Mouse (Mus musculus) limb, embryonic 14.5 days (tissue): ENCODE measurements around the gene Amotl1. TPM values are rescaled to one million over a fixed set of nuclear protein-coding genes. Genes with fewer than 3 reads are reported as not detected.

Experiments
- ATAC-seq: fragments of 200-750 bp; cut with Nextera tagmentation; 2 replicates; pipeline ENCODE4 v1.8.0; 2017; ENCODE audit warnings: low read depth, moderate number of reproducible peaks, moderate TSS enrichment; ENCODE audit not compliant: low FRiP score
- DNase-seq: peaks from one replicate; pipeline ENCODE4 v3.0.0-alpha.2; 2015; ENCODE audit warnings: low spot score
- H3K27ac ChIP-seq: fragments of 300-500 bp; sonication (generic); replicated peaks from 2 replicates; pipeline ENCODE4 v1.5.1; 2014; ENCODE audit warnings: low read depth, mild to moderate bottlenecking, low read length, moderate library complexity, mixed read lengths
- H3K27me3 ChIP-seq: fragments of 300-500 bp; sonication (generic); 2 replicates; pipeline ENCODE4 v1.6.1; 2014; ENCODE audit warnings: low read length, mixed read lengths; ENCODE audit not compliant: control insufficient read depth, insufficient read depth
- H3K36me3 ChIP-seq: fragments of 300-500 bp; sonication (generic); 2 replicates; pipeline ENCODE4 v1.6.1; 2014; ENCODE audit warnings: mild to moderate bottlenecking, low read length, moderate library complexity, mixed read lengths; ENCODE audit not compliant: control insufficient read depth, insufficient read depth
- H3K4me1 ChIP-seq: fragments of 300-500 bp; sonication (generic); 2 replicates; pipeline ENCODE4 v1.6.1; 2014; ENCODE audit warnings: antibody characterized with exemption, low read length, mixed read lengths; ENCODE audit not compliant: control insufficient read depth, insufficient read depth
- H3K4me2 ChIP-seq: fragments of 300-500 bp; sonication (generic); replicated peaks from 2 replicates; pipeline ENCODE4 v1.6.1; 2014; ENCODE audit warnings: low read depth, mild to moderate bottlenecking, low read length, moderate library complexity; ENCODE audit not compliant: severe bottlenecking
- H3K4me3 ChIP-seq: fragments of 300-500 bp; sonication (generic); replicated peaks from 2 replicates; pipeline ENCODE4 v1.5.1; 2014; ENCODE audit warnings: low read length
- H3K9ac ChIP-seq: fragments of 300-500 bp; sonication (generic); 2 replicates; pipeline ENCODE4 v1.6.1; 2014; ENCODE audit warnings: mild to moderate bottlenecking, low read depth, low read length, moderate library complexity; ENCODE audit not compliant: severe bottlenecking
- H3K9me3 ChIP-seq: fragments of 300-500 bp; sonication (generic); 2 replicates; pipeline ENCODE4 v1.6.1; 2016; ENCODE audit warnings: low read length; ENCODE audit not compliant: control insufficient read depth
- POLR2A ChIP-seq: fragments of 200-500 bp; IDR thresholded peaks from 2 replicates; pipeline ENCODE4 v1.8.0; 2012; ENCODE audit warnings: inconsistent platforms, mild to moderate bottlenecking, moderate library complexity, borderline replicate concordance; ENCODE audit not compliant: insufficient read depth, insufficient read length; ENCODE audit errors: extremely low read depth
- WGBS: fragments of 180-500 bp; shearing (Covaris S2); extraction: QIAGEN DNeasy Blood & Tissue Kit; methylation state at CpG from one replicate; pipeline ENCODE4 v1.1.7; 2014; 5-methylcytosine and 5-hydroxymethylcytosine counted together
- polyA plus RNA-seq, 2 experiments: library from polyadenylated mRNA; depleted of rRNA in 1 of 2; stranded (reverse) in 1 of 2; unstranded in 1 of 2; fragments of >200 nt; fragmentation: Nextera tagmentation in 1 of 2; extraction: Ambion mirVana in 1 of 2; gene quantifications; 2 replicates each; pipeline versions ENCODE4 v1.2.1 to v1.2.3; 2012 to 2014

The Amotl1 gene
- polyA plus RNA-seq, 2 experiments: 47.7 to 53.9 TPM

DNA sequence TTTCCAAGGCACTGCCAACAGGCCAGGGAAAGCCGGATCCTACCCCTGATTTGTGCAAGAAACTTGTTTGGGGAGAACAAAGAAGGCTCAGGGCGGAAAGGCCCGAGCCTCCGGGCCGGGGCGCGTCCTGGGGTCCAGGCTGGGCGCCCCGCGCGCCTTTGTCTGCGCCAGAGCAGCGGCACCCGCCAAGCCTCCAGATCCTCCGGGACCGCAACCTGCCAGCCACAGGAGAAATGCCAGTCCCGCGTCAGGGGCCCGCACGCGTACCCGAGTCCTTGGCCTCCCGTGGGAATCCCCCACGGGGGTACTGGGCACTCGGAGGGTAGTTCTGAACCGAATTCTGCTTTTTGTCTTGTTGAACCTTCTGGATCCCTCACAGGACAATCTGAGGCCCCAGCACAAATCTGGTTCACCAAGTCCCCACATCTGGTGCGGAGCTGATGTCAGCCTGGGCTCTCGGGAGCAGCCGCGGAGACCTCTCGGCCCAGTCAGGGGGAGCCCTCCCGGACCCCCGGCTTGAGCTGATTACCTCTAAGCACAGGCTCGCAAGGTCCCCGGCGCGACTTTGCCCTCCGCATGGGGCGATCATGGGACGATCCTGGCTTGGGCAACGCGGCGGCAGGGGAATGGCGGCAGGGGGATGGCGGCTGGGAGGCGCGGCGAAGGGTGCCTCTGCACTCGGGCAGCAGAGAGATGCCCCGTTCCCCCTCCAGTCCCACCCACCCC lies 30.5 kb downstream of the Amotl1 start:
- DNase-seq (peak; percentile 40), ATAC-seq (peak; percentile 49)
- Histone ChIP-seq H3K4me2 (peak overlapping the region; percentile 84), H3K36me3 (no peaks in the 10 kb centered on the region), H3K4me1 (peaks cover 45% of the 10 kb centered on the region), H3K4me3 (peak overlapping the region; percentile 94), H3K27me3 (no peaks in the 10 kb centered on the region), H3K9ac (peak overlapping the region; percentile 99), H3K9me3 (no peaks in the 10 kb centered on the region), H3K27ac (peak overlapping the region; percentile 96)
- 0 out of 2 replicates have a peak, but pooled peaks have one; percentile 19 for TF ChIP-seq POLR2A
- WGBS: 0% methylated on average over 47 of the region's 50 CpGs

DNA sequence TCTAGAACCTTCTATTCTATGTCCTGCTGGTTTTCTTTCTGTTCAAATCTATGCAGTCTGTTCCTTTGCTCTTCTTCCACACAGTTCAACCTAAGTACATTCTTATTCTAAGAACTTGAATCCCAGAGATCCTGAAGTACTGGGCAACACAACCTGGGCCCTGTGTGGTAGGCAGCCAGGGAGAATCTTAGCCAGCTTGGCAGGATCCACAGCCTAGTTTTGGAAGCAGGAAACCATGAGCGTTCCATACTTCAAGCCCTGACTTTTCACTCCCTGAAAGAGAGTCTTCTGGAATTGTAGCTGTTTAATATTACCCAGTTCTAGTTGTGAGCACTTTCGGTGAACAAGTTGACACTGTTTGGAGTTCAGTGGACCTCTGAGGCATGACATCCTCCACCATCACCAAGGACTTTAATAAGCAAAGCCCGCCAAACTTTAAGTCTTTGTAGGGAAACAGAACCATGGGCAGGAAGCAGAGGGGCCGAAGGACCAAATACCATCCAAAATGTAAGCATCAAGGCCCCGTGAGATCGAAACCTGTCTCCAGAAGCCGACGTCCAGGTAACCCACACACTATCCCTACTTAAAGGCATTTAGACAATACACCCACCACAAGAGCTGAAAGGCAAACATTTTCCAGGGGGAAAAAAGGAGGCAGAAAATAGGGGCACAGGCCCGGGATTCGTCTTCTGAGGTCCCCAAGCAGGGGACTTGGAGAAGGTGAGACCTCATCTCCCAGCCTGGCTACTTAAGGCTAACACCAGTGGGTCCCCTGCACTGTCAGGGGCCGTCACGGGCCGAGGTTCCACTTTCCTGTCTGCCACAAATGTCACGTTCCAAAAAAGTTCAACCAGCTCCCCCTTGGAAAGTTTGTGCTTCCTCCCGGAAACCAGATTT lies 31.3 kb downstream of the Amotl1 start:
- Histone ChIP-seq H3K36me3 (no peaks in the 10 kb centered on the region), H3K27ac (peak overlapping the region; percentile 96), H3K4me1 (peaks cover 53% of the 10 kb centered on the region), H3K4me2 (peak overlapping the region; percentile 84), H3K9ac (peak overlapping the region; percentile 99), H3K27me3 (no peaks in the 10 kb centered on the region), H3K9me3 (no peaks in the 10 kb centered on the region), H3K4me3 (peak overlapping the region; percentile 94)
- TF ChIP-seq POLR2A: 0 out of 2 replicates have a peak, but pooled peaks have one; percentile 1
- DNase-seq: peak; percentile 7
- ATAC-seq: no peak
- WGBS: 6% methylated on average over 15 of the region's 15 CpGs

DNA sequence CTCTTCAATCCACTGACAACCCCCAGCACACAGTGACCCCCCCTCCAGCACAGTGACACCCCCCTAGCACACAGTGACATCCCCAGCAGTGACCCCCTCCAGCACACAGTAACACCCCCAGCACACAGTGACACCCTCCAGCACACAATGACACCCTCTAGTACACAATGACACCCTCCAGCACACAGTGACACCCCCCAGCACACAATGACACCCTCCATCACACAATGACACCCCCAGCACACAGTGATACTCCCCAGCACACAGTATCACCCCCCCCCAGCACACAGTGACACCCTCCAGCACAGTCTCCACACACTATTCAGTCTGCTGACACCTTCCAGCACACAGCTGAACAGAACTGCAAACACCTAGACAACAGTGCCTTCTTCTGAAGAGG lies 32.3 kb downstream of the Amotl1 start:
- no peak for DNase-seq
- ATAC-seq: no peak
- H3K4me3 ChIP-seq: peak overlapping the region; percentile 94
- H3K27me3 ChIP-seq: no peaks in the 10 kb centered on the region
- no peaks in the 10 kb centered on the region for H3K9me3 ChIP-seq
- 0 out of 2 replicates have a peak overlapping the region, but pooled peaks have one; percentile 96 for H3K27ac ChIP-seq
- H3K4me1 ChIP-seq: peaks cover 63% of the 10 kb centered on the region
- peak overlapping the region; percentile 99 for H3K9ac ChIP-seq
- H3K4me2 ChIP-seq: peak overlapping the region; percentile 84
- H3K36me3 ChIP-seq: no peaks in the 10 kb centered on the region
- no peak for TF ChIP-seq POLR2A

DNA sequence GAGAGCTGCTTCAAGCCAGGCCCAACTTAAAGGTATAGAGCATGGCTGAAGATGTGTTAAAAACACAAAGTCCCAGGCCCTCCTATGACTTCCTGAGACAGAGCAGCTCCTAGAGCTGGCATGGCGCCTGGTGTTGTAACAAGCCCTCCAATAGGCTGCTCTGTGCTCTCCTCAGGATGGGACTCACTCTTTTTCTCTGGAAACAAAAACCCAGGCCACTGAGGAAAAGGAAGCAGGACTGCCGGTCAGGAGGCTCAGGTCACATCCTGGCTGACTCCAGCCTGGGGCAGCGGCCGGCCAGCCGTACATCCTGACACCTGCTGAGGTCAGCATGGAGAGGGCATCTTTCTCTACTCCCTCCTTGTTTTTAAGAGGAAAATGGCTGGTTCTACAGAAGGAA lies 36.3 kb downstream of the Amotl1 start:
- Histone ChIP-seq H3K4me2 (no peak overlapping the region), H3K27me3 (no peaks in the 10 kb centered on the region), H3K4me1 (peaks cover 58% of the 10 kb centered on the region), H3K36me3 (peaks cover 6% of the 10 kb centered on the region; the same call in 1 of the 2 replicates), H3K9me3 (no peaks in the 10 kb centered on the region), H3K9ac (no peak overlapping the region), H3K27ac (0 out of 2 replicates have a peak overlapping the region, but pooled peaks have one; percentile 5), H3K4me3 (no peak overlapping the region)
- DNase-seq (peak; percentile 51), ATAC-seq (no peak; the same call in 1 of the 2 replicates)
- WGBS: 43% methylated on average over 5 of the region's 5 CpGs
- TF ChIP-seq POLR2A: no peak

DNA sequence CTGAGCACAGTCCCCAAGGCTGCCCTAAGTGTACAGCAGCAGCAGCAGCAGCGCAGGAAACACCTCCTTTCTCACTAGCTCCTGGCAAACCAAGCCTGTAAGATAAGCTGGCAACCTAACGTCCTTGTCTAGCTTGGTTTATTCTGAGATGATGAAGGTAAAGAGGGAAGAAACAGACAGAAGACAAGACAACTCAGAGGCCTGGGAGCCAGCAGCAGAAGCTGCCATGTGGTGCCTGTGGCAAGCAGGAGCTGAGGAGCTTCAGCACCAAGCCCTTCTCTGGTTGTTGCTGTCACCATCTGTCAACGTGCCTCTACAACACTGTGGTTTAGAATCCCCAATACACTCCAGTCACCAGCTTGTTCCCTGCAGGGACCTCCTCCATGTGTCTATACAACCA lies 37.4 kb downstream of the Amotl1 start:
- Histone ChIP-seq H3K4me2 (no peak overlapping the region), H3K4me1 (peaks cover 50% of the 10 kb centered on the region), H3K4me3 (no peak overlapping the region), H3K9ac (no peak overlapping the region), H3K27ac (no peak overlapping the region), H3K9me3 (no peaks in the 10 kb centered on the region), H3K36me3 (peaks cover 9% of the 10 kb centered on the region; the same call in 1 of the 2 replicates), H3K27me3 (no peaks in the 10 kb centered on the region)
- DNase-seq (no peak), ATAC-seq (no peak)
- TF ChIP-seq POLR2A: no peak
- 44% methylated on average over 3 of the region's 3 CpGs for WGBS
